Mouse (Mus musculus) left cerebral cortex, postnatal 10 days (tissue): ENCODE measurements around the gene Tpmt. TPM values are rescaled to one million over a fixed set of nuclear protein-coding genes. Genes with fewer than 3 reads are reported as not detected.

Experiments used
- DNase-seq, 2 experiments: peaks; one replicate each; pipeline ENCODE4 v3.0.0; 2021 to 2022; ENCODE audit warnings: low spot score in 2 of 2, mixed read lengths in 1 of 2; ENCODE audit errors: extremely low spot score in 1 of 2
- intact Hi-C: fragments of 180-260 bp; cut with DNase I; formaldehyde crosslinking; loops from one replicate; pipeline ENCODE4 v1.15.1; 2025
- total RNA-seq, 2 experiments: library from RNA; stranded (reverse); gene quantifications; 2 replicates each; pipeline ENCODE4 v1.2.3; 2021

Gene Tpmt
- total RNA-seq, 2 experiments from 2014 or later = 8.7 to 12.6 TPM

DNA sequence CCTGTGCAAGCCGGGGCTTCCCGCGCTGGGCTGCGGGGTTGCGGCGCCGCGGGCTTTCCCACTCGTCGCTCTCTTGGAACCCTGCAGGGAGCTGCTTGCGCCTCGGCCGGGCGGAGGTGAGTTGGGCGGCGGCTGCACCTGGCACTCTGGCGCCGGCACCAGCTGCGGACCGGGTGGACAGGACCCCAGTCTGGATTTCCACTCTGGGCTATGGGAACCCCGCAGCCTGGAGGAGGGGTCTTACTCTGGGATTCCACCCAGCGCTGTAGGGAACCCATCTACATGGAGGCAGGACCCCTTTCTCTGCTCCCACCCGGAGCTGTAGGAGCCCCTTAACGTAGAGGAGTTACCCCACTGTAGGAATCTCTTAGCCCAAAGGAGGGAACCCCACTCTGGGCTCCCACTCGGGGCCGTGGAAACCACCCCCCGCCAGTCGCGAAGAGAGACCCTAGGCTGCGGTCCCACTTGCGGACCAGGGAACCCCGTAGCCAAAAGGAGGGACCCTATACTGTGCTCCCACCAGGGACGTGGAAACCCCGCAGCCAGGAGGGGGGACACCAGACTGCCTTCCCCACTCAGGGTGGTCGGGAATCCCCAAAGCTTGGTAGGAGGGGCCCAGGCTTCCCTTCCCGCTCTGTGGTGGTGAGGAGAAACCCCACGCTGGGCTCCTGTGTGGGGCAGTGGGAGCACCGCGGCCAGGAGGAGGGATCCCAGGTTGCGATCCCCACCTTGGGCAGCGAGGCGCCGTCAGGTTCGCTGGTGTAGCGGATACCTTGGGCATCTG, 512 bp downstream of the Tpmt start:
- peak in 1 of 2 experiments; percentile 43 for DNase-seq
- intact Hi-C loops = no loop called here

DNA sequence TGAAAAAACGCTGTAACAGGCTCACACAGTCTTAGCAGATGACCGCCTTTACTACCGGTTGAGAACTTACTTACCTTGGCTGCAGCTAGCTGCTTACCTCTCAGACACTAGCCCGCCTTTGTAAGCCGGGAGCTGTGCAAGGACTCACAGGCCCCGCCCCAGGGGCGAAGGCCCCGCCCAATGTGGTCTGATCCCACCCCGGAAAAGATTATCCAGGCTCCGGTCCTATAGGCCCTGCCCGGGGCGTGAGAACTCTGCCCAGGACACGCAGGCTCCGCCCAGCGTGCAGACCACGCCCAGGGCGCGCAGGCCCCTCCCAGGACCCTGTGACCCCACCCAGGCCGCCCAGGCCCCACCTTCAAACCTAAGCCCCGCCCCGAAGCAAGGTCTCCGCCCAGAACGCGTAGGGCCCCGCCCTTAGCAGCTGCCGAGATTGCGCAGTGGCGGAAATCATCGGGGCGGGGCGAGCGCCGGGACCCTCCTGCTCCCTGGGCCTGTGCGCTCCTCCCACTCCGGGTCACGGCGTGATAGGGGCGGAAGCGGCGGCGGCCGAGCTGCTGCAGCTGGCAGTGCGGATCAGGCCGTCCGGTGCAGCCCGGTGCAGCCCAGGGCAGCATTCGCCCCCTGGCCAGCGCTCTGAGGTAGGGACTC, 1.4 kb downstream of the Tpmt start, which contains the start of gene Kdm1b:
Kdm1b (plus strand) TSS at position 470 of the 651 bp plus-strand sequence.
- DNase-seq = peak; percentile 97 to 98
- intact Hi-C loops = no loop called here

DNA sequence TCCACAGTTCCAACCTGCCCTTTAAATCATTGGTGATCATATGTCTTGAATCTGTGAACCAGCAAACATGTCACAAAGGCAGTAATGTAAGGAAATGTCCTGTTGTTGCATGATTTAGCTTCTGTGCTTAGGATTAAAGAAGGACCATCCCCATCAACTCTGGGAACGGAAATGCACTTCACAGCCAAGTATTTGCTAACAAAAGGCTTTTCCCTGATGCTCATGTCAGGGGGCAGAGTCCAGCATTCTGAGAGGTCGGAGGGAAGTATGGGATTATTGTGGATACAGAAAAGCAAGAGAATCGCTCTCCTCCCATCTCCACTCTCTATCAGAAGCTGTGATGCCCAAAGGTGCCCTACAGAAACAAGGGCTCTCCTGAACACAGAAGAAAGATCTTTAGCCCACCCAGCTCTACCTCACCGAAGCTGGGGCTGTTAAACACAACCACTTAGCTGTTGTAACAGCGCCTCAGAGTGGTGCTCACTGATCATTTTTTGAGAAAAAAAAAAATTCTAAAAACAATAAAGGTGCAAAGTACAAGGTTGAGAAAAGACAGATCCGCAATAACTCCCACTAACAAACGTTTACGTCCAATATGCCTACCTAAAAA, 2.4 kb downstream of the Tpmt start:
- intact Hi-C loops = no loop called here
- DNase-seq = no peak

DNA sequence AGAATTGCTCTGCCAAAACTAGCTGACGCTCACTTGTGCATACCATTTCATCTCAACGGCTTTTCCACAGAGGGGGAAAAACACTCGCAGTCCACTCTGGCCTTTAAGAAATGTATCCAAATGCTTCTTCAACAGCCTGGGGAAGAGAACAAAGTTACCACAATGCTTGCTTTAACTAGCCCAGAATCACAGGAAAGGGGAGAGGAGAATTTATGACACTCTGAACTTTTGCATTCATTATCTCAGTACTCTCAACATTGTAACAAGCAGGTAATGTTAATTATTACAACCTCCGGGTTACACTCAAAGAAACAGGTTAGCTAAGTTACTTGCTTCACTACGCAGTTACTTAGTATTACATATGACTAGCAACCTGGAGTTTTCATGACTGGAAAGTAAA, 4.5 kb downstream of the Tpmt start:
- intact Hi-C loops = no loop called here
- DNase-seq = no peak

DNA sequence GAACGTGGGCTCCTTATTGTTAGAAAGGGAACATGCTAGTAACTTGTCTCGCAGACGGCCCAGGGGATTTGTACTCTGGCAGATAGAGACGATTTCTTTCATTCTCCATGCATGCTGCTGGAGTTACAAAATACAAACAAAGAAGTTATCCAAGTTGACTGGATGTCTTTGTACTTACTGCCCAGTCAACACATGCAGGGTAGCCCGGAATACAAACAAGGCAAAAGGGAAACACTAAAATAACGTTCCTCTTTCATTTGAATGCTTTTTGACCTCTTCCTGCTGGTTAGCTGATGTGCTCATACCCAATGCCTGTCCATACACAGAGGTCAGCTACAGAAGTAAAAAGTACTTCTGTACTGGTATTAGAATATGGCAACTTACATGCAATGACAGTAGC, 6.6 kb downstream of the Tpmt start:
- DNase-seq = no peak
- intact Hi-C loops = no loop called here

DNA sequence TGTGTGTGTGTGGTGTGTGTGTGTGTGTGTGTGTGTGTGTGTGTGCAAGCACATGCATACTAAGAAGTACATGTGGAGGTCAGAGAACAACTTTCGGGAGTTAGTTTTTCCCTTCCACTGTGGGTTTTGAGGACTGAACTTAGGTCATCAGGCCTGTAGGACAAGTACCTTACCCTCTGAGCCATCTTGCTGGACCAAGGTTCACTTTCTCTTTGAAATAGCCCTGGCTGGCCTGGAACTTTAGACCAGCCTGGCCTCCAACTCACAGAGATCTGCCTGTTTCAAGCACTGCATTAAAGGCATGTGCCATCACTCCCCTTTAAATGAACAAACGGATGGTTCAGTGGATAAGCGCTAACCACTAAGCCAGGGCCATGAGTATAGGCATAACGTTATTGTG, 10.9 kb downstream of the Tpmt start:
- DNase-seq = no peak
- intact Hi-C loops = no loop called here

DNA sequence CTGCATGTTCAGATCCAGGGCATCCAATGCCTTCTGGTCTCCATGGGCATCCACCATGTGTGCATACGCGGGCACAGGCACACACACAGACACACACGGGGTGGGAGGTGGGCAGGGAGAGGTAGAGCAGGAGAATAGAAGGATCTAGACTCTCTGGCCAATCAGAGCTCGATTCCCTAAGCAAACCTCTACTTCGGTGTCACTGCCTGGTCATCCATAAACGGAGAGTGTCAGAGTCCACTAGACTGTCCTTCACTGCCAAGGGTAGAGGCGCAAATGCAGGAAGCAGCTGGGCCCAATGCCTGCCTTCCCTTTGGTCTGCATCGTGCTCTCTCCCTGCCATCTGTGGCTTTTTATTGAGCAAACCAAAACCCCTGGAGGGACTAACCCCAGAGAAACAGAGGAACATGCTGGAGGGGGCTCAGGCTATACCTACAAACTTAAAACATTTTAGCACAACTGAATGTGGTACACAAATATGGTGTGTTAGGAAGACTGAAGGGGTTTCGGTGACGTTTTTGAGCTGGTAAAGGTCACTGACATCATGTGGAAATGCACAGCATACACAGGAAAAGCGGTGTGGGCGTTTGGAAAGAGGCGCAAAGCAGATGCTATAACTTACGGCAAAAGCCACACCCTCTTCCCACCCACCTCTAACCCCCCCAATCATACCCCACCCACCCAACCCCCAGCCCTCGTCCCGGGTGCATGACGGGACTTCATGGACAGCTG, 14.0 kb downstream of the Tpmt start:
- no peak for DNase-seq
- intact Hi-C loops = no loop called here

DNA sequence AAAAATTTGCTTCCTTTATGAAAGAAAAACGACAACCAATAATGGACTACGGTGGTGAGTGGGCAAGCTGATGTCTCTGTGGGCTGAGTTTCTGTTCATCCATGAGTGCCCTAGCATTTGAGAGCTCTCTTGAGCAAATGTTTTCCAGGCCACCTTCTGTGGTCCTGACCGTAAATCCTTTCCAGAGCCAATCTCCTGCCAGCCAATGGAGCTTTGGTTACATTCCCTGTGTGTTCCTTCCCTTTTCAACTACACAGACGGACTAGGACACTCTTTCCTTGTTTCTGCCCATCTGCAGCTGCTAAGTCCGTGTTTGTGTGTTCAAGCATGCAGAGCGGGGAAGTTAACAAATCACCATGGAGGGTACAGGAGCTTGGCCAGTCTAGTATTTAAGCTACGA, 23.7 kb downstream of the Tpmt start:
- intact Hi-C loops = no loop called here
- no peak for DNase-seq

DNA sequence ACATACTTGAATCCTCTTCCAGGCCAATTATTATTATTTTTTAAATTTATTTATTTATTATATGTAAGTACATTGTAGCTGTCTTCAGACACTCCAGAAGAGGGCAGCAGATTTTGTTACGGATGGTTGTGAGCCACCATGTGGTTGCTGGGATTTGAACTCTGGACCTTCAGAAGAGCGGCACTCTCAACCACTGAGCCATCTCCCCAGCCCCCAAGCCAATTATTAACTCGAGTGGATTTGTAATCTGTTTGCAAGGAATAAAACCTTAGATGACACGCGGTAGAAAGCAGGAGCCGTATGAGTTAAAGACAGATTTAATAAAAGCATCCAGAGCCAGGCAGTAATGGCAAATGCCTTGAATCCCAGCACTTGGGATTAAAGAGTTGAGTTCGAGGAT, 24.8 kb downstream of the Tpmt start:
- no peak for DNase-seq
- intact Hi-C loops = loop anchor here (5.0 to 10.0 kb wide), 2 partner anchors 182 to 295 kb away; partner anchors contain the start of gene Nup153

DNA sequence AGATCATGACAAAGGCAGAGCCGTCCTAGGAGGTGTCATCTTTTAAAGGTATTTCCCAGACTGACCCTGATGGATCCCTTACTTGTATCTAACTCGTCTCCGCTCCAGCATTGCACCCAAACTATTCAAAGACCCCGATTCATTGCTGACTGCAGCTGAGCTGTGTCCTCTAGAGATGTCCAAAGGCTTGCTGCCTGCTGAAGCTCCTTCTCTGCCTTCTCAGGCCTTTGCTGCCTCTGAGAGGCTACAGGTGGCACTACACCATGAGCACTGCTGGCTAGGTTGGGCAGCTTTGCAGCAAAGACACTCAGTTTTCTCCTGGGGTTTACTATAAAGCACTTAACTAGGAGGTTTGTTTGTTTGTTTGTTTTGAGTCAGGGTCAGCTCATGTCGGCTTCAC, 27.3 kb downstream of the Tpmt start:
- peak; percentile 69 to 70 for DNase-seq
- intact Hi-C loops = loop anchor here (5.0 to 10.0 kb wide), 2 partner anchors 180 to 292 kb away; partner anchors contain the start of gene Nup153

DNA sequence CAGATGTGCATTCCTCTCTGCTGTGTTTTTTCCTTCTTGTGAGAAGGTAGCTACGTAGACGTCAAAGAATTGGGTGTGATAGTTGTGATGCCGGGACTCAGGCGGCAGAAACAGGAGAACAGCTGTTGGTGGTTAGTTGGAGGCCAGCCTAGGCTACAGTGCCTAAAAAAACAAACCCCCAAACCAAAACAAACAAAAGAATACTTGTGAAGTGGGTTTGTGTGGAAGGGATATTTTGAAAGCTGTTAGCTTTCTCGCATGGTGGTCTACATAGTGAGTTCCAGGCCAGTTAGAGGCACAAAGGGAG, 29.4 kb downstream of the Tpmt start:
- intact Hi-C loops = loop anchor here (5.0 to 10.0 kb wide), 2 partner anchors 178 to 290 kb away; partner anchors contain the start of gene Nup153
- no peak for DNase-seq

DNA sequence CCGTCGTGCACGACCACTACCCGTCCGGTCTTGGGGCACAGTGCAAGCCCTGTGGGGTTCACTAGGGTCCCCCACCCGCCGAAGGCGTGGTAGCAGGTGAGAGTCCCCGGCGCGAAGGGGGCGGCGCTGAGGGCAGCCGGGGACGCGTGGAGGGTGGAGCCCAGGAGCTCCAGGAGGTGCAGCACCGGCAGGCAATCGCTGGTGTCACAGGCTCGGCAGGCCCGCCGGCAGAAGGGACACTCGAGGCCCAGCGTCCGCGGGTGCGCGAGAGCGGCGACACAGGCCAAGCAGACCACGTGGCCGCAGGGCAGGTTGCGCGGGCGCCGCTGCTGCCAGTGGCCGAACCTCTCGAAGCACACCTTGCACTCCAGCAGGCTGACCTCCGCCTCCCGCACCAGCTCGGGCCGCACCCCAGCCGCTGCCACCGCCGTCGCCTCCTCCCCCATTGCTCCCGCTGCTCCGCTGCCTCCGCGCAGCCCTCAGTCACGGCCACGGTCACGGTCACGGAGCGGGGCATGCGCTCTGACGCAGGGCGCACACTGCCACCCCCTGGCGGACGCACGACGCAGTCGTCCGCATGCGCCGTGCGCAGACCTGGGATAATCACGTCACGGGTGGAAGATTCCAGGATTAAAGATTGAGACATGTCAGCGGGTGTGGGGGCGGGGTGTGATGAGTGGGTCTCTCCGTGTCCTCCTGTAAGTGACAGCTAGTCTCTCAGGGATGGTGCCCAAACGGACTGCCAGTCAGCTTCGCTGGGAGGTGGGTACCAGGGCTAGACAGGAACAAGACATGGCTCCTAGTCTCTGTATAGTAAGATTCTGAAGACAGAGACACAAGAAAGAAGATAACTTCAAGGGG, 30.0 kb downstream of the Tpmt start, which contains the start of gene Nhlrc1:
Nhlrc1 (minus strand) TSS at position 517 of the 861 bp plus-strand sequence.
- DNase-seq = peak; percentile 69 to 86
- intact Hi-C loops = loop anchor here (1.0 to 10.0 kb wide), 3 partner anchors 84 to 290 kb away; partner anchors contain the start of gene Nup153

DNA sequence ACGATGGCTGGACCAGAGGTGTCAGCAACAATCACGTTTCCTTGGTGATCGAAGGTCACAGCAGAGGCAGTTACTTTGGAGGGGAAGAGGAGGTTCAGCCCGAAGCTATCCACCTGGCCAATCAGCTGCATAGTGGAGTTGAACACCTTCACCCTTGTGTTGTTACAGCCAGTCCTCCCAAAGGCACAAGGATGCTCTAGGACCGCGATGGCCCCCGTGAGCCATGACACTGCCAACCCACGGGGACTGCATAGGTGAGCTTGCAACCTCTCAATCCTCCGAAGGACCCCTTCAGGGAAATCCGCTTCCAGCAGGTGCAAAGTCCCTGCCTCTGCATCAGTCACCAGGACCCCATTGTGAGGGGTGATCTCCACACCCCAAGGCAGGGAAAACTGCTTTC, 30.8 kb downstream of the Tpmt start:
- intact Hi-C loops = loop anchor here (1.0 to 10.0 kb wide), 2 partner anchors 83 to 289 kb away; partner anchors contain the start of gene Nup153
- no peak for DNase-seq

DNA sequence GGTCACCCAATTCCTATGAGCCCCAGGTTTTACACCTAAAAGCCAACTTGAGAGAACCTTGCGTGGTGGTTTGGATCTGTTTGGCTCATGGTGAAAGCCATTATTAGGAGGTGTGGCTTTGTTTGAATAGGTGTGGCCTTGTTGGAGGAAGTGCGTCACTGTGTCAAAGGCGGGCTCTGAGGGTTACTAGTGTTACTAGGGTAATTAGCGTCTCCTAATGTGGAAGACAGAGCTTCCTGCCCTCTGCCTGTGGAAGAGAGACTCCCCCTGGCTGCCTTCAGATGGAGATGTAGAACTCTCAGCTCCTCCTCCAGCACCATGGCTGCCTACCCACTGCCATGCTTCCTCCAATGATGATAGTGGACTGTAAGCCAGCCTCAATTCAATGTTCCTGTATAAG, 42.9 kb downstream of the Tpmt start:
- no peak for DNase-seq
- intact Hi-C loops = no loop called here

DNA sequence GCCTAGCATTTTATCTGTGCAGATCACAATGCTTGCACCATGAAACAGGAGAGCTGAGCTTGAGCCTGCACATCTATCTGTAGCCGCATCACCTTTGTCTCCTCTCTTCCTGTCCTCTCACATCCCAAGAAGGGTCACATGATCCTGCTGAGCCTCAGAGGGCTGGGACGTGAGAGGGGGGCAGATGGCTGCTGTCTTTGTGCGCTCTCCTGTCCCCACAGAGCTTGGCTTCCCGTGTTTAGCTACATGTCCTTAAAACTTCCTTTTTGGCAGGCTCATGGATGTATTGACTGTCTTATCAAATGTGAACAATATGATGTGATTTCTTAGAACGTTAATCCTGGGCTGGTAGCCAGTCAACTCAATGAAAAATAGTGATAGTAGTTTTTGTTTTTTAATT, 45.0 kb downstream of the Tpmt start:
- DNase-seq = no peak
- intact Hi-C loops = no loop called here

DNA sequence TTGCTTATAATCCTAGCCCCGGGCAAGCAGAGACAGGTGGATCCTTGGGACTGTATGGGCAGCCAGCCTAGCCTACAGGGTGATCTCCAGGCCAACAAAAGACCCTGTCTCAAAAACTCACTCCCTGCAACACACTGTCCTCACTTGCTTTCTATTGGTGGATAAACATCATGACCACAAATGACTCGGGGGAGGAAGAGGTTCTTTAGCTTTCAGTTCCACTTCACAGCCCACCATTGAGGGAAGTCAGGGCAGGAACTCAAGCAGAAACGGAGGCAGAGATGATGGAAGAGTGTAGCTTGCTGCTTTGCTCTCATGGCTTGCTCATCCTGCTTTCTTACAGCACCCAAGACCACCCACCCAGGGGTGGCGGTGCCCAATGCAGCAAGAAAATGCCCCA, 47.2 kb downstream of the Tpmt start:
- DNase-seq = no peak
- intact Hi-C loops = no loop called here

DNA sequence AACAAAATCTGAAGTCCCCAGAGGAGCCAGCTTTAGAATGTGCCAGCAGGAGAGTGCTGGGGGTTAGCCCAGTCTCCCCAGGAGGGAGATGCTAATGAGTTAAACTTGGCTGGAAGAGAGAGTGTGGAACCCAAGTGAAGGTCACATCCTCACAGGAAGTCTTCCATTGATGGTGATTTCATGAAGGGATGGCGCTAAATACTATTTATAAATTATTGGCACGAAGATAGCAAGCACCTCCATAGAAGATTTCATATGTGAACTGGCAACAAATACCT, 51.3 kb downstream of the Tpmt start:
- no peak for DNase-seq
- intact Hi-C loops = no loop called here

DNA sequence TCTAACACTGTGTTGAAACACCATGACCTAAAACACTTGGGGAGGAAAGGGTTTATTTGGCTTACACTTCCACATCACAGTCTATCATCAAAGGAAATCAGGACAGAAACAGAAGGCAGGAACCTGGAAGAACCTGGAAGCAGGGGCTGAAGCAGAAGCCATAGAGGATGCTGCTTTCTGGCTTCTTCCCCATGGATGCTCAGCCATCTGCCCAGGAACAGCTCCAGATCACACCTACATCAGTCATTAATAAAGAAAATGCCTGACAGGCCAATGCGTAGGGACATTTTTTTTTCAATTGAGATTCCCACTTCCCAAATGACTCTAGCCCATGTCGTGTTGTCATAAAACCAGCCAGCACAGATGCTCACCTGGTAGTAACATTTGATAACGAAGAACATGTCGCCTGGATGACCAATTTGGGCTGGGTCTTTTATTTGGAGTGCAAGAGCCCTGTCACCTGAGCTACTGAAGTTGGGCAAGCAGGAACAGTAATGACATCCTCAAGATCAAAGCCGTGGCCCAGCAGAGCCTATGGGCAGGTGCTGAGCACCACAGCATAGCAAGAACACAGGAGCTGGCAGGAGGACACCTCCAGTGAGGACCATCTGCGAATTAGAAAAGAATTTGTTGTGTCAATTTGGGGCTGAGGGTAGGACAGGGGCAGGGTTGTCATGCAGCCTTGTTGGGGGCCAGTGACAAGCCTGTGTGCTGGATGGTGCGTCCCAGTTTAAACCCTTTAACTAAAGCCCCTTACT, 51.8 kb downstream of the Tpmt start:
- intact Hi-C loops = no loop called here
- no peak for DNase-seq
